Mouse (Mus musculus) stomach, embryonic 16.5 days (tissue): ENCODE results near the gene Chmp2a. TPM values are rescaled to one million over a fixed set of nuclear protein-coding genes. Genes with fewer than 3 reads are reported as not detected.

Experiments
- ATAC-seq: fragments of 200-750 bp; cut with Nextera tagmentation; 2 replicates; pipeline ENCODE4 v1.8.0; 2017; ENCODE audit warnings: moderate number of reproducible peaks, moderate TSS enrichment; ENCODE audit not compliant: insufficient read depth, low FRiP score
- H3K27ac ChIP-seq: fragments of 300-500 bp; sonication (generic); 2 replicates; pipeline ENCODE4 v1.5.1; 2014; ENCODE audit warnings: low read length
- H3K27me3 ChIP-seq: fragments of 300-500 bp; sonication (generic); 2 replicates; pipeline ENCODE4 v1.6.1; 2014; ENCODE audit warnings: low read length, control low read depth, mixed read lengths; ENCODE audit not compliant: control insufficient read depth, insufficient read depth
- H3K36me3 ChIP-seq: fragments of 300-500 bp; sonication (generic); 2 replicates; pipeline ENCODE4 v1.6.1; 2014; ENCODE audit warnings: low read length; ENCODE audit not compliant: control insufficient read depth, insufficient read depth
- H3K4me1 ChIP-seq: fragments of 300-500 bp; sonication (generic); 2 replicates; pipeline ENCODE4 v1.6.1; 2014; ENCODE audit warnings: low read length, control low read depth, mixed read lengths; ENCODE audit not compliant: control insufficient read depth, insufficient read depth
- H3K4me2 ChIP-seq: fragments of 300-500 bp; sonication (generic); 2 replicates; pipeline ENCODE4 v1.6.1; 2014; ENCODE audit warnings: low read depth, low read length, mixed read lengths
- H3K4me3 ChIP-seq: fragments of 300-500 bp; sonication (generic); replicated peaks from 2 replicates; pipeline ENCODE4 v1.5.1; 2014; ENCODE audit warnings: mild to moderate bottlenecking, low read length
- H3K9ac ChIP-seq: fragments of 300-500 bp; sonication (generic); 2 replicates; pipeline ENCODE4 v1.6.1; 2014; ENCODE audit warnings: low read length
- H3K9me3 ChIP-seq: fragments of 300-500 bp; sonication (generic); replicated peaks from 2 replicates; pipeline ENCODE4 v1.6.1; 2016; ENCODE audit warnings: low read length, control low read depth; ENCODE audit not compliant: control insufficient read depth
- WGBS: fragments of 180-500 bp; shearing (Covaris S2); extraction: QIAGEN DNeasy Blood & Tissue Kit; methylation state at CpG from one replicate; pipeline ENCODE4 v1.1.7; 2014; 5-methylcytosine and 5-hydroxymethylcytosine counted together
- polyA plus RNA-seq: library from polyadenylated mRNA; unstranded; fragments of >200 nt; fragmentation: Nextera tagmentation; extraction: Ambion mirVana; gene quantifications from 2 replicates; pipeline ENCODE4 v1.2.1, GENCODE M21; 2015

Gene Chmp2a
- polyA plus RNA-seq, 1 experiment from 2014 or later: 189 TPM

DNA sequence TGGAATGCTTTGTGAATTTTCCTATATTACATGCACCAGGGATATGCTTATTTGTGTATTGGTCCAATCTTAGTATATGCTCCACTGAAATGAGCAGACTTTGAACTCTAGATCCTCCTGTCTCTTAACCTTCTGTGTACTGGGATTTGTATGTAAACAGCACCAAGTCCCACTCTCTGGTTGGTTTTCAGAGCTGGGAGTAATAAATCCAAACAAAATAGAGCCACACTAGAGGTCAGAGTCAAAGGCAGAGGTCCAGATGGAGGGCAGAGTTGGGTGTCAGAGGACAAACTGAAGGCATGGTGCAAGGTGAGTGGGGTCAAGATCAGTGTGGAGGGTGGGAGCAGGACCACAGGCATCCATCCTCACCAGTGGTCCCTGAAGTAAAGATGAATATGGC lies 38.7 kb downstream of the Chmp2a start:
- Histone ChIP-seq H3K27ac (no peak overlapping the region), H3K36me3 (no peaks in the 10 kb centered on the region), H3K9ac (no peak overlapping the region), H3K4me1 (no peaks in the 10 kb centered on the region), H3K4me2 (no peak overlapping the region), H3K9me3 (no peaks in the 10 kb centered on the region), H3K4me3 (no peak overlapping the region), H3K27me3 (no peaks in the 10 kb centered on the region)
- no peak for ATAC-seq

DNA sequence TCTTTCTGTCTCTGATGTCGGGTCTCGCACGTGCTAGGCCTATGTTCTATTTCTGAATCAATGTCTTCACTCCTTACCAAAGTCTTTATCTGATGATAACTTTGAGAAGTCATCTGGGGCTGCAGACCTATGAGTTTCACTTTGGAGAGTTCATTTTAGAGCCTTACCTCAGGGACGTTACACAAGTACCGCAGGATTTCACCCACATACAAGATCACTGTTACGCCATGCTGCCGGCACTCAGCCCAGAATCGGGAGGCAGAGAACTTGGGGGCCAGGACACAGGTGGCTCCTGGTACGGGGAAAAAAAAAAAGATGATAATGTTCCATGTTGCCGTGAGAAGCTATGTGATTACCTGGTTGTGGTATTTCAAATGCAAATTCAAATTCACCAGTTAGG lies 41.5 kb downstream of the Chmp2a start:
- H3K4me3 ChIP-seq: no peak overlapping the region
- no peaks in the 10 kb centered on the region for H3K36me3 ChIP-seq
- H3K4me2 ChIP-seq: no peak overlapping the region
- H3K9ac ChIP-seq: no peak overlapping the region
- H3K9me3 ChIP-seq: no peaks in the 10 kb centered on the region
- H3K27ac ChIP-seq: no peak overlapping the region
- no peak for ATAC-seq
- no peaks in the 10 kb centered on the region for H3K4me1 ChIP-seq
- H3K27me3 ChIP-seq: no peaks in the 10 kb centered on the region
- 86% methylated on average over 10 of the region's 10 CpGs for WGBS

DNA sequence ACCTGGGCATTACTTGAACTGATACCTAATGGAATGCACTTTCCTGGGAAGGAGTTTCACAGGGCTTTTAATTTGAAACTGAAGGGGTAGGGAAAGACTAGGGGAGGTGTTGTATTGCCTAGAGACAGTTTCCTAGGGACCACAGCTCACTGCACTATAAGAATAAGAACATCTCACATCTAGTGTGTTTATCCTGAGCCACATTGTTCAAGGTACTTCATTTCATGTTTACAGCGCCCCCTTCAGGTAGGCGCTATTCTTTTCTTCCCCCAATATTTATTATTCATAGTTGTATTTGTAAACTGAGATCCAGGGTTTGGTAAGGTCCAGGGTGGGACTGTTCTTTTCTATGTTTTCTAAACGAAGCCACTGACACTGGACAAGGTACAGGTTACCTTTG lies 42.4 kb downstream of the Chmp2a start:
- Histone ChIP-seq H3K27ac (no peak overlapping the region), H3K4me2 (no peak overlapping the region), H3K4me1 (no peaks in the 10 kb centered on the region), H3K9me3 (no peaks in the 10 kb centered on the region), H3K9ac (no peak overlapping the region), H3K27me3 (no peaks in the 10 kb centered on the region), H3K4me3 (no peak overlapping the region), H3K36me3 (no peaks in the 10 kb centered on the region)
- 7% methylated on average over 3 of the region's 3 CpGs for WGBS
- no peak for ATAC-seq

DNA sequence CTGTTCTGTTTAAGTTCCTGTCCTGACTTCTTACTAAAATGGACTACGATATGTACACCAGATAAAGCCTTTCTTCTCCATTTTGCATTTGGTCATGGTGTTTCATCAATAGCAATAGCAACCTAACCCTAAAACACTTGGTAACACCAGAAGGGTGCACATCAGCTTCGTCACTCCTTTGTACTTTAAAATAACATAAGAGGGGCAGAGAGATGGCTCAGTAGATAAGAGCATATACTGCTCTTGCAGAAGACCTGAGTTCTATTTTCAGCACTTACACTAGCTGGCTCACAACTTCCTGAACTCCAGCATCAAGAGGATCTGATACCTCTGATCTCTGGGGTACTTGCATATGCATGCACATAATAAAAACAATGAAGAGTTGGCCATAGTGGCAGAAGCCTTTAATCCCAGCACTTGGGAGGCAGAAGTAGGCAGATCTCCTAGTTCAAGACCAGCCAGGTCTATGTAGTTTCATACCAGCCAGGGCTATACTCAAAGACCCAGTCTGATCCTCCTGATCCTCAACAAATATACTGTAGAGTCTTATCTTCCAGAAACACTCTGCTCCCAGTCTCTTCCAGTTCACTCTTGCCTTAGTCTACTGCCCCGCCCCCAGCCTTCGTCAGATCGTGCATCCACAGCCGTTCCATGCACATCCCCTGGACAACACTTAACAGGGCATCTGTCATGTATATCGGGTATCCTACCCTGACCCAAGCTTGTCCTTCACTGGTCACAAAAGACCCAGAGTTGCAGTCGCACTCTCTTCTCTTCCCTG lies 47.0 kb downstream of the Chmp2a start:
- H3K36me3 ChIP-seq: no peaks in the 10 kb centered on the region
- WGBS: 78% methylated on average over 8 of the region's 8 CpGs
- no peaks in the 10 kb centered on the region for H3K4me1 ChIP-seq
- H3K9ac ChIP-seq: no peak overlapping the region
- no peak overlapping the region for H3K4me2 ChIP-seq
- ATAC-seq: no peak
- H3K4me3 ChIP-seq: no peak overlapping the region
- H3K27ac ChIP-seq: no peak overlapping the region
- no peaks in the 10 kb centered on the region for H3K9me3 ChIP-seq
- no peaks in the 10 kb centered on the region for H3K27me3 ChIP-seq

DNA sequence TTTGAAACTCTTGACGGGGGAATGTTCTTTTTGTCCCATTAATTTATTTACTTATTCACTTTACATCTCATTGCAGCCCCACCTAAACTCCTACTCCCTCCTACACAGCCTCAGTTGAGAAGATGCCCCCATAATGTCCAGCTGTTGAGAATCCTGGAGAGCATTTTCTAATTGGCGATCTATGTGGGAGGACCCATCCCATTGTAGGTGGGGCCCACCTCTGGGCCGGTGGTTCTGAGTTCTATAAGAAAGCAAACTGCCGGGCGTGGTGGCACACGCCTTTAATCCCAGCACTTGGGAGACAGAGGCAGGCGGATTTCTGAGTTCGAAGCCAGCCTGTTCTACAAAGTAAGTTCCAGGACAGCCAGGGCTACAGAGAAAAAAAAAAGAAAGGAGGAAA lies 47.7 kb downstream of the Chmp2a start:
- 84% methylated on average over 8 of the region's 8 CpGs for WGBS
- no peak overlapping the region for H3K27ac ChIP-seq
- H3K9ac ChIP-seq: no peak overlapping the region
- no peak for ATAC-seq
- no peaks in the 10 kb centered on the region for H3K27me3 ChIP-seq
- H3K4me1 ChIP-seq: no peaks in the 10 kb centered on the region
- H3K9me3 ChIP-seq: no peaks in the 10 kb centered on the region
- H3K36me3 ChIP-seq: no peaks in the 10 kb centered on the region
- no peak overlapping the region for H3K4me2 ChIP-seq
- no peak overlapping the region for H3K4me3 ChIP-seq

DNA sequence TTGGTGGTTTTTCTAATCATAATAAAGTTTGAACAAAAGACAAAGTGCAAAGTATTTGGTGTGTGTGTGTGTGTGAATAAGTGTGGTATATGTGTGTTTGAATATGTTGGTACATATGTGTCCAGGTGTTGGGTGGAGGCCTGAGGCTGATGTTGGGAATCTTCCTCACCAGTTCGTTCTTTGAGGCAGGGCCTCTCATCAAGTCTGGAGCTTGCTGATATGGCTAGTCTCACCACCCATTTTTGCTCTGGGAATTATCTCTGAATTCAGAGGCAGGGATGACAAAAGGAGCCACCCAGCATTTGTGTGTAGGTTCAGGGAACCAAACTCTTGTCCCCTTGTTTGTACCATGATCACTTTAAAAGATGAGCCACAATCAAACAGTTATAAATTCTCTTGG lies 48.9 kb downstream of the Chmp2a start:
- Histone ChIP-seq H3K4me1 (no peaks in the 10 kb centered on the region), H3K27ac (no peak overlapping the region), H3K4me3 (no peak overlapping the region), H3K4me2 (no peak overlapping the region), H3K9ac (no peak overlapping the region), H3K9me3 (no peaks in the 10 kb centered on the region), H3K27me3 (no peaks in the 10 kb centered on the region), H3K36me3 (no peaks in the 10 kb centered on the region)
- no peak for ATAC-seq
- 83% methylated on average over 1 of the region's 1 CpGs for WGBS

Other genes starting within 250 kb of the Chmp2a start
- 5.7 and 7.6 TPM in 2 replicates for gene Zscan18, start 231.2 kb downstream of the Chmp2a start, polyA plus RNA-seq
- gene Zfp329, start 215.9 kb downstream of the Chmp2a start, polyA plus RNA-seq: 13.8 and 14.5 TPM in 2 replicates
- 36.0 and 38.7 TPM in 2 replicates for gene Zfp110, start 200.0 kb downstream of the Chmp2a start, polyA plus RNA-seq
- gene Zfp128, start 153.6 kb downstream of the Chmp2a start, polyA plus RNA-seq: 3.3 and 3.7 TPM in 2 replicates
- gene Zscan22, start 137.0 kb downstream of the Chmp2a start, polyA plus RNA-seq: 14.1 and 14.8 TPM in 2 replicates
- 869 and 872 TPM in 2 replicates for gene Rps5, start 112.5 kb downstream of the Chmp2a start, polyA plus RNA-seq
- gene Rnf225, start 107.4 kb downstream of the Chmp2a start, polyA plus RNA-seq: 2.3 and 3.2 TPM in 2 replicates
- gene Zfp324, start 69.0 kb downstream of the Chmp2a start, polyA plus RNA-seq: 8.3 and 8.8 TPM in 2 replicates
- gene Zfp446, start 57.0 kb downstream of the Chmp2a start, polyA plus RNA-seq: 7.2 and 8.9 TPM in 2 replicates
- gene Slc27a5, start 36.6 kb downstream of the Chmp2a start, polyA plus RNA-seq: 0.95 and 1.4 TPM in 2 replicates
- 122 and 130 TPM in 2 replicates for gene Trim28, start 35.7 kb downstream of the Chmp2a start, polyA plus RNA-seq
- 18.4 and 20.2 TPM in 2 replicates for gene Zbtb45, start 24.8 kb downstream of the Chmp2a start, polyA plus RNA-seq
- 21.4 and 22.1 TPM in 2 replicates for gene Ube2m, start 3.5 kb upstream of the Chmp2a start, polyA plus RNA-seq
- gene Mzf1, start 20.0 kb upstream of the Chmp2a start, polyA plus RNA-seq: 2.5 and 2.7 TPM in 2 replicates
- gene Vmn1r85, start 60.4 kb upstream of the Chmp2a start, polyA plus RNA-seq: not detected in 2 replicates
- not detected in 2 replicates for gene Vmn1r86, start 85.1 kb upstream of the Chmp2a start, polyA plus RNA-seq
- not detected in 2 replicates for gene Vmn1r87, start 105.3 kb upstream of the Chmp2a start, polyA plus RNA-seq
- gene Vmn1r88, start 124.8 kb upstream of the Chmp2a start, polyA plus RNA-seq: not detected in 2 replicates
- not detected in 2 replicates for gene Vmn1r89, start 178.2 kb upstream of the Chmp2a start, polyA plus RNA-seq
- gene Lig1, start 242.5 kb upstream of the Chmp2a start, polyA plus RNA-seq: 75.0 and 84.8 TPM in 2 replicates
- 7.6 and 10.1 TPM in 2 replicates for gene Zswim9, start 243.9 kb upstream of the Chmp2a start, polyA plus RNA-seq